11 mouse cellular contexts compared by ENCODE assay signal in the genomic region with DNA sequence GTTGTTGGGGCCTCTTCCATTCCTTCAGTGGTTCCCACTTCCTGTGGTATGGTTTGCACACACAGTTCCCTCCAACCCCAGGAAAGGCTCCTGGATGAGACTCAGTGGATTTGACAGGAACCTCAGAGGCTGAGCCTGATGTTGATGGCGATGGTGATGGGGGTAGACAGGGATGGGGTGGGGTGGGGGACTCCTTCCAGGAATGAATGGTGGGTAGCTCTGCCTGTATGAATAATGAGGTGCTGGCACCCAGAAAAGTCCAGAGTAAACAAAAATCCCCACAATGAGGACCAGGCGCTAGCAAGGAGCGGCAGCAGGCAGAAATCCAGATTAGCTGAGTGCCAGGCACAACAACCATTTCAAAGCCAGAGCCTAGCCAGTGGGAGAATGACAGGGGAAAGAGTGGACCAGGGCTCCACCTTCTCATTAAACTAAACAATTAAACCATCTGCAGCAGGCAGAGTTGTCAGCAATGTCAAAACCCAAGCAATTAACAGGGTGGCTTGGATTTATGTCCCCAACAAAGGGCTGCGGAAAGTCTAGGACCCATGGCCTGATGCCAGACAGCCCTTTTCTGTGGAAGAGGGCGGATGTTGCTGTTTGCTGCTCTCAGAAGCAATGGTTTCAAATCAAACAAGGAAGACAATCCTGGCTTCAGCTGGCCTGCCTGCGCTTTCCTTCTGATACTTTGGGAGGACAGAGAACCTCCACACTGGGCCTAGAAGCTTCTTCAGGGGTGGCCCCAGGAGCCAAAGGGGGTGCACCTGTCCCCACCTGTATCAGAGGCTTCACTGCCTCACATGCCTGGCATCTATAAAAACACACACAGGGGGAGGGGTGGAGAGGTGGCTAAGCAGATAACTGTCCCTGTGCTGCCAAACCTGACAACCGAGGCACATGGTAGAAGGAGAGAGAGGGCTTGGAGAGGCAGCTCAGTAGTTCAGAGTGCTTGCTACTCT. TPM values are rescaled to one million over a fixed set of nuclear protein-coding genes. Genes with fewer than 3 reads are reported as not detected.
DNase-seq lines count a peak whose midpoint lies in the region; ATAC-seq and TF ChIP-seq lines count a peak whose summit lies in the region.
"Had no signal": no experiment of that assay in that cellular context is flagged by ENCODE, and none has a peak within 500 bp of the region (broad histone marks: within the 10 kb centered on the region; RNA-seq: fewer than 3 reads in every experiment).

No protein-coding gene starts in this region.

- H3K27me3 ChIP-seq in lung, embryonic 15.5 days: peaks cover 48% of the 10 kb centered on the region
- 0 out of 2 replicates have a peak, but pooled peaks cover 5% of the 10 kb centered on the region for H3K27me3 ChIP-seq in hindbrain, embryonic 12.5 days
- no peaks in the 10 kb centered on the region for H3K27me3 ChIP-seq in limb, embryonic 15.5 days
- H3K27me3 ChIP-seq in heart, adult 2 months (ENCODE audit: control insufficient read depth, insufficient read depth, low read length): no peaks in the 10 kb centered on the region
- H3K27me3 ChIP-seq: megakaryocyte, embryonic 14.5 days had no signal

- no peak overlapping the region for H3K4me3 ChIP-seq in lung, embryonic 15.5 days
- H3K4me3 ChIP-seq in lung, adult 2 months (replicated peaks; ENCODE audit: extremely low read depth, low read depth, low read length): no peak overlapping the region
- no peak overlapping the region for H3K4me3 ChIP-seq in hindbrain, embryonic 12.5 days
- no peak overlapping the region for H3K4me3 ChIP-seq in limb, embryonic 15.5 days
- H3K4me3 ChIP-seq in heart, adult 2 months: no peak overlapping the region
- H3K4me3 ChIP-seq: megakaryocyte, embryonic 14.5 days had no signal

- TF ChIP-seq POLR2A in lung, adult 2 months (IDR thresholded peaks at IDR 0.05; ENCODE audit: borderline replicate concordance, extremely low read depth, low read depth, low read length): no peak
- no peak for TF ChIP-seq POLR2A in heart, adult 2 months (IDR thresholded peaks at IDR 0.05; ENCODE audit: insufficient read depth, low read depth, low read length)

- 15% methylated on average over 7 of the region's 7 CpGs for WGBS in lung, embryonic 15.5 days
- WGBS in lung, adult 2 months: 22% methylated on average over 7 of the region's 7 CpGs
- 69% methylated on average over 7 of the region's 7 CpGs for WGBS in hindbrain, embryonic 12.5 days
- WGBS in limb, embryonic 15.5 days: 48% methylated on average over 7 of the region's 7 CpGs
- 50% methylated on average over 7 of the region's 7 CpGs for WGBS in heart, adult 2 months

- no peaks in the 10 kb centered on the region for H3K36me3 ChIP-seq in lung, embryonic 15.5 days
- no peaks in the 10 kb centered on the region for H3K36me3 ChIP-seq in hindbrain, embryonic 12.5 days
- 0 out of 2 replicates have a peak, but pooled peaks cover 3% of the 10 kb centered on the region for H3K36me3 ChIP-seq in limb, embryonic 15.5 days
- H3K36me3 ChIP-seq in heart, adult 2 months (ENCODE audit: control insufficient read depth, insufficient read depth, low read length): no peaks in the 10 kb centered on the region

- no peaks in the 10 kb centered on the region for H3K79me2 ChIP-seq in heart, adult 2 months (replicated peaks; ENCODE audit: control insufficient read depth, insufficient read depth, low read length)

- H3K4me2 ChIP-seq in lung, embryonic 15.5 days: no peak overlapping the region
- H3K4me2 ChIP-seq in hindbrain, embryonic 12.5 days (replicated peaks): no peak overlapping the region
- H3K4me2 ChIP-seq in limb, embryonic 15.5 days: no peak overlapping the region

- peak overlapping the region; percentile 57 for H3K27ac ChIP-seq in lung, embryonic 15.5 days
- peak overlapping the region; percentile 55; the same call in 1 of the 2 replicates for H3K27ac ChIP-seq in hindbrain, embryonic 12.5 days
- peak overlapping the region; percentile 47 for H3K27ac ChIP-seq in limb, embryonic 15.5 days
- no peak overlapping the region for H3K27ac ChIP-seq in heart, adult 2 months

- DNase-seq in lung, adult 2 months: no peak
- peak; percentile 92 for DNase-seq in retina, postnatal 1 day
- DNase-seq in adrenal gland, postnatal 14 days: no peak
- DNase-seq in heart, adult 2 months: no peak
- no peak for DNase-seq in urinary bladder, postnatal 25 days (ENCODE audit: low spot score)
- DNase-seq: cerebellum, adult 9-10 months had no signal

- TF ChIP-seq EP300 in heart, adult 2 months (IDR thresholded peaks at IDR 0.05; ENCODE audit: insufficient read depth, low read depth, low read length): no peak

- H3K4me1 ChIP-seq in lung, embryonic 15.5 days: peaks cover 22% of the 10 kb centered on the region
- peaks cover 4% of the 10 kb centered on the region for H3K4me1 ChIP-seq in lung, adult 2 months (ENCODE audit: control insufficient read depth, insufficient read depth, low read length)
- H3K4me1 ChIP-seq in hindbrain, embryonic 12.5 days: no peaks in the 10 kb centered on the region
- H3K4me1 ChIP-seq in limb, embryonic 15.5 days: peaks cover 10% of the 10 kb centered on the region
- peaks cover 1% of the 10 kb centered on the region; the same call in 1 of the 2 replicates for H3K4me1 ChIP-seq in heart, adult 2 months (ENCODE audit: control insufficient read depth, insufficient read depth, low read length)

- intact Hi-C loops in heart, adult 2 months (cut with DNase I): no loop called here

- H3K9me3 ChIP-seq in lung, embryonic 15.5 days: no peaks in the 10 kb centered on the region
- H3K9me3 ChIP-seq in hindbrain, embryonic 12.5 days (replicated peaks): no peaks in the 10 kb centered on the region
- H3K9me3 ChIP-seq in limb, embryonic 15.5 days: no peaks in the 10 kb centered on the region; the same call in 1 of the 2 replicates
- H3K9me3 ChIP-seq: G1E had no signal

- peak; percentile 86 for ATAC-seq in lung, embryonic 15.5 days (ENCODE audit: borderline replicate concordance, extremely low read depth, low FRiP score, low TSS enrichment)
- ATAC-seq in hindbrain, embryonic 12.5 days (ENCODE audit: low FRiP score): peak; percentile 68
- no peak for ATAC-seq in limb, embryonic 15.5 days (ENCODE audit: insufficient number of reproducible peaks, low FRiP score, low TSS enrichment, low read depth)

- no peak for TF ChIP-seq CTCF in lung, adult 2 months (IDR thresholded peaks at IDR 0.05; ENCODE audit: insufficient read depth, low read length)
- TF ChIP-seq CTCF in heart, adult 2 months (IDR thresholded peaks at IDR 0.05): no peak

- H3K9ac ChIP-seq in lung, embryonic 15.5 days: no peak overlapping the region
- H3K9ac ChIP-seq in hindbrain, embryonic 12.5 days: no peak overlapping the region
- no peak overlapping the region for H3K9ac ChIP-seq in limb, embryonic 15.5 days
- no peak overlapping the region for H3K9ac ChIP-seq in heart, adult 2 months (ENCODE audit: low read depth, low read length)

RNA-seq across cellular contexts. Expression of gene Syne3, which starts 44.4 kb away (rescaled TPM):
- polyA plus RNA-seq in lung, embryonic 15.5 days (2015; fragmentation: Nextera tagmentation; extraction: Ambion mirVana): 0.50 and 0.81 TPM in 2 replicates
- 3.5 and 3.7 TPM in 2 replicates for polyA plus RNA-seq in lung, adult 2 months (2012; rRNA removed)
- polyA plus RNA-seq in hindbrain, embryonic 12.5 days (2016; fragmentation: Nextera tagmentation; extraction: Ambion mirVana): 0.21 and 0.47 TPM in 2 replicates
- 3.3 and 4.0 TPM in 2 replicates for polyA plus RNA-seq in limb, embryonic 15.5 days (2015; fragmentation: Nextera tagmentation; extraction: Ambion mirVana)
- 8.4 and 10.2 TPM in 2 replicates for total RNA-seq in adrenal gland, postnatal 14 days (2021)
- 1 to 10 TPM; 7.0 to 8.5 TPM for total RNA-seq in heart, adult 2 months (2021)
- polyA plus RNA-seq in heart, adult 2 months (2012; rRNA removed): 2.3 and 3.0 TPM in 2 replicates
